Mouse (Mus musculus) liver, embryonic 12.5 days (tissue): ENCODE measurements around the gene Cdc6. TPM values are rescaled to one million over a fixed set of nuclear protein-coding genes. Genes with fewer than 3 reads are reported as not detected.

ENCODE experiments used
- ATAC-seq: fragments of 200-750 bp; cut with Nextera tagmentation; 2 replicates; pipeline ENCODE4 v1.8.0; 2017; ENCODE audit warnings: moderate number of reproducible peaks, mild to moderate bottlenecking, moderate library complexity
- H3K27ac ChIP-seq: fragments of 300-500 bp; sonication (generic); 2 replicates; pipeline ENCODE4 v1.5.1; 2016; ENCODE audit warnings: mild to moderate bottlenecking
- H3K27me3 ChIP-seq: fragments of 300-500 bp; sonication (generic); replicated peaks from 2 replicates; pipeline ENCODE4 v1.6.1; 2016; ENCODE audit warnings: mild to moderate bottlenecking, moderate library complexity
- H3K36me3 ChIP-seq: fragments of 300-500 bp; sonication (generic); 2 replicates; pipeline ENCODE4 v1.6.1; 2016; ENCODE audit warnings: mild to moderate bottlenecking, moderate library complexity
- H3K4me1 ChIP-seq: fragments of 300-500 bp; sonication (generic); 2 replicates; pipeline ENCODE4 v1.6.1; 2016
- H3K4me2 ChIP-seq: fragments of 300-500 bp; sonication (generic); 2 replicates; pipeline ENCODE4 v1.6.1; 2016; ENCODE audit warnings: mild to moderate bottlenecking, moderate library complexity
- H3K4me3 ChIP-seq: fragments of 300-500 bp; sonication (generic); 2 replicates; pipeline ENCODE4 v1.5.1; 2016; ENCODE audit warnings: mild to moderate bottlenecking, moderate library complexity
- H3K9ac ChIP-seq: fragments of 300-500 bp; sonication (generic); 2 replicates; pipeline ENCODE4 v1.6.1; 2016; ENCODE audit warnings: mild to moderate bottlenecking, moderate library complexity
- H3K9me3 ChIP-seq: fragments of 300-500 bp; sonication (generic); replicated peaks from 2 replicates; pipeline ENCODE4 v1.6.1; 2016; ENCODE audit warnings: mild to moderate bottlenecking, moderate library complexity
- WGBS: fragments of 180-500 bp; shearing (Covaris S2); methylation state at CpG from one replicate; pipeline ENCODE4 v1.1.7; 2016; ENCODE audit not compliant: insufficient replicate concordance; 5-methylcytosine and 5-hydroxymethylcytosine counted together
- polyA plus RNA-seq: library from polyadenylated mRNA; unstranded; fragments of >200 nt; fragmentation: Nextera tagmentation; extraction: Ambion mirVana; gene quantifications from 2 replicates; pipeline ENCODE4 v1.2.1, GENCODE M21; 2016

Gene Cdc6
- polyA plus RNA-seq, 1 experiment from 2014 or later, result 86.5 TPM

DNA sequence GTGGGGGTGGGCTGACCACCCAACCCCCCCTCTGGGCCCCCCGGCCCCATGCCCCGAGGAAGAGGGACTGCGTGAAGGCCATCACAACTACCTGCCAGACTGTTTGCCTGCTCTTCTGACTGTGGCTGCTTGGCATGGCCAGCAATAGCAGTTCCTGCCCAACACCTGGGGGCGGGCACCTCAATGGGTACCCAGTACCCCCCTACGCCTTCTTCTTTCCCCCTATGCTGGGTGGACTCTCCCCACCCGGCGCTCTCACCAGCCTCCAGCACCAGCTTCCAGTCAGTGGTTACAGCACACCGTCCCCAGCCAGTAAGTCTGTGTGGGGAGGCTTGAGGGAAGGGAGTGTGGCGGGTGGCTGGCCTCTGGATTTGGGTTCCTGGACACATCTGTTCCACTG lies 42.9 kb downstream of the Cdc6 start:
- H3K4me1 ChIP-seq, result peaks cover 79% of the 10 kb centered on the region
- no peak overlapping the region for H3K4me3 ChIP-seq
- no peak for ATAC-seq
- H3K27ac ChIP-seq, result no peak overlapping the region
- no peaks in the 10 kb centered on the region for H3K9me3 ChIP-seq
- no peak overlapping the region for H3K4me2 ChIP-seq
- WGBS, result 73% methylated on average over 9 of the region's 9 CpGs
- peaks cover 21% of the 10 kb centered on the region for H3K27me3 ChIP-seq
- H3K36me3 ChIP-seq, result peaks cover 7% of the 10 kb centered on the region; the same call in 1 of the 2 replicates
- H3K9ac ChIP-seq, result no peak overlapping the region

- 72% methylated on average over 16 of the region's 16 CpGs for WGBS
- no peak overlapping the region for H3K4me2 ChIP-seq
- no peaks in the 10 kb centered on the region for H3K9me3 ChIP-seq
- peaks cover 20% of the 10 kb centered on the region for H3K27me3 ChIP-seq
- H3K36me3 ChIP-seq, result peaks cover 7% of the 10 kb centered on the region; the same call in 1 of the 2 replicates
- no peak overlapping the region for H3K9ac ChIP-seq
- peaks cover 80% of the 10 kb centered on the region for H3K4me1 ChIP-seq
- peak overlapping the region; percentile 48 for H3K27ac ChIP-seq
- no peak for ATAC-seq
- H3K4me3 ChIP-seq, result no peak overlapping the region
These were observed 43.7 kb downstream of the Cdc6 start for GRCm38 (mm10) chr11:98951026-98951906.

DNA sequence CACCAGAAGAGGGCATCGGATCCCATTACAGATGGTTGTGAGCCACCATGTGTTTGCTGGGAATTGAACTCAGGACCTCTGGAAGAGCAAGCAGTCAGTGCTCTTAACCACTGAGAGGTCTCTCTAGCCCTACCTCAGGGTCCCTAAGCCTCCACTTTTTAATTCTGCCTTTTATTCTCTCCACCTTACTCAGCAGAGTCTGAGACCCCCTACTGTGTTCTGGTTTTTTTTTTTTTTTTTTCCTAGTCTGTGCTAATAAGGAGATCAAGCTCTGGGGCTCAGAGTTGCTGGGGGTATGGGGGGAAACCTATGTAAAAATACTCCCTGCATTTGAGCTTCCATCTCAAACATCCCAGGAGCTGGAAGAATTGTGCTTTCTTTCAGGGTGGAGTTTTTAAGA lies 44.5 kb downstream of the Cdc6 start:
- no peak overlapping the region for H3K4me2 ChIP-seq
- peaks cover 7% of the 10 kb centered on the region; the same call in 1 of the 2 replicates for H3K36me3 ChIP-seq
- H3K9me3 ChIP-seq, result no peaks in the 10 kb centered on the region
- peaks cover 80% of the 10 kb centered on the region for H3K4me1 ChIP-seq
- H3K27ac ChIP-seq, result 0 out of 2 replicates have a peak overlapping the region, but pooled peaks have one; percentile 14
- no peak overlapping the region for H3K9ac ChIP-seq
- ATAC-seq, result no peak
- no peak overlapping the region for H3K4me3 ChIP-seq
- peaks cover 20% of the 10 kb centered on the region for H3K27me3 ChIP-seq
- 78% methylated on average over 1 of the region's 1 CpGs for WGBS

GRCm38 (mm10) chr11:98952736-98953135 lies 45.1 kb downstream of the Cdc6 start:
- Histone ChIP-seq H3K9me3 (no peaks in the 10 kb centered on the region), H3K36me3 (peaks cover 7% of the 10 kb centered on the region; the same call in 1 of the 2 replicates), H3K4me3 (no peak overlapping the region), H3K4me2 (no peak overlapping the region), H3K27ac (peak overlapping the region; percentile 66; the same call in 1 of the 2 replicates), H3K27me3 (peaks cover 20% of the 10 kb centered on the region), H3K4me1 (peaks cover 73% of the 10 kb centered on the region), H3K9ac (no peak overlapping the region)
- no peak for ATAC-seq
- WGBS, result 35% methylated on average over 2 of the region's 2 CpGs

- no peak overlapping the region for H3K4me3 ChIP-seq
- peak; percentile 48 for ATAC-seq
- peaks cover 20% of the 10 kb centered on the region for H3K27me3 ChIP-seq
- 29% methylated on average over 2 of the region's 2 CpGs for WGBS
- no peaks in the 10 kb centered on the region for H3K9me3 ChIP-seq
- H3K9ac ChIP-seq, result no peak overlapping the region
- H3K27ac ChIP-seq, result peak overlapping the region; percentile 66; the same call in 1 of the 2 replicates
- peak overlapping the region; percentile 36; the same call in 1 of the 2 replicates for H3K4me2 ChIP-seq
- H3K4me1 ChIP-seq, result peaks cover 67% of the 10 kb centered on the region
- H3K36me3 ChIP-seq, result peaks cover 7% of the 10 kb centered on the region; the same call in 1 of the 2 replicates
These were observed 45.8 kb downstream of the Cdc6 start for GRCm38 (mm10) chr11:98953361-98953760.

- H3K4me2 ChIP-seq, result peak overlapping the region; percentile 36
- H3K4me3 ChIP-seq, result no peak overlapping the region
- peaks cover 7% of the 10 kb centered on the region; the same call in 1 of the 2 replicates for H3K36me3 ChIP-seq
- H3K27ac ChIP-seq, result peak overlapping the region; percentile 66; the same call in 1 of the 2 replicates
- ATAC-seq, result no peak
- peaks cover 20% of the 10 kb centered on the region for H3K27me3 ChIP-seq
- no peak overlapping the region; the same call in 1 of the 2 replicates for H3K9ac ChIP-seq
- no peaks in the 10 kb centered on the region for H3K9me3 ChIP-seq
- WGBS, result 24% methylated on average over 13 of the region's 13 CpGs
- peaks cover 64% of the 10 kb centered on the region for H3K4me1 ChIP-seq
These were observed 46.3 kb downstream of the Cdc6 start for GRCm38 (mm10) chr11:98953835-98954320.

DNA sequence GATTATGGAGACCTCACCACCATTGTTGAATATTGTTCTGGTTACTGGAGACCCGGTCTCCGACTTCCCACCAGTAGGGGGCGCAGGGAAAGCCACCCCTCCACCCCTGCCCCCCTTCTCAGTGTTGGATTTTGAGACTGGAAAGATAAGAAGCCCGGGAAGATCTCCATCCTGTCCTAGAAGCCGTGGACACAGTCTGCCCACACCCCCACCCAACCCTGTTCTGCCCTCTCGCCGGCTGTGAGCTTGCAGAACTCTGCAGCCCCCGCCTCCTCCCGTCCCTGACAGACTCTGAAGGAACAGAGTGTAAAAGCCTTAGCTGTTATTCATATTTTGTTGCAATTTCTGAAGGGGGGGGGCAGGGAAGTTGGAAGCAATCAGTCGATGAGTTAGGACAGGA lies 46.8 kb downstream of the Cdc6 start:
- 0 out of 2 replicates have a peak overlapping the region, but pooled peaks have one; percentile 20 for H3K9ac ChIP-seq
- ATAC-seq, result peak; percentile 36
- peaks cover 64% of the 10 kb centered on the region for H3K4me1 ChIP-seq
- peaks cover 19% of the 10 kb centered on the region for H3K27me3 ChIP-seq
- peak overlapping the region; percentile 36 for H3K4me2 ChIP-seq
- H3K4me3 ChIP-seq, result no peak overlapping the region
- H3K36me3 ChIP-seq, result peaks cover 7% of the 10 kb centered on the region; the same call in 1 of the 2 replicates
- peak overlapping the region; percentile 66 for H3K27ac ChIP-seq
- H3K9me3 ChIP-seq, result no peaks in the 10 kb centered on the region
- WGBS, result 11% methylated on average over 10 of the region's 10 CpGs

DNA sequence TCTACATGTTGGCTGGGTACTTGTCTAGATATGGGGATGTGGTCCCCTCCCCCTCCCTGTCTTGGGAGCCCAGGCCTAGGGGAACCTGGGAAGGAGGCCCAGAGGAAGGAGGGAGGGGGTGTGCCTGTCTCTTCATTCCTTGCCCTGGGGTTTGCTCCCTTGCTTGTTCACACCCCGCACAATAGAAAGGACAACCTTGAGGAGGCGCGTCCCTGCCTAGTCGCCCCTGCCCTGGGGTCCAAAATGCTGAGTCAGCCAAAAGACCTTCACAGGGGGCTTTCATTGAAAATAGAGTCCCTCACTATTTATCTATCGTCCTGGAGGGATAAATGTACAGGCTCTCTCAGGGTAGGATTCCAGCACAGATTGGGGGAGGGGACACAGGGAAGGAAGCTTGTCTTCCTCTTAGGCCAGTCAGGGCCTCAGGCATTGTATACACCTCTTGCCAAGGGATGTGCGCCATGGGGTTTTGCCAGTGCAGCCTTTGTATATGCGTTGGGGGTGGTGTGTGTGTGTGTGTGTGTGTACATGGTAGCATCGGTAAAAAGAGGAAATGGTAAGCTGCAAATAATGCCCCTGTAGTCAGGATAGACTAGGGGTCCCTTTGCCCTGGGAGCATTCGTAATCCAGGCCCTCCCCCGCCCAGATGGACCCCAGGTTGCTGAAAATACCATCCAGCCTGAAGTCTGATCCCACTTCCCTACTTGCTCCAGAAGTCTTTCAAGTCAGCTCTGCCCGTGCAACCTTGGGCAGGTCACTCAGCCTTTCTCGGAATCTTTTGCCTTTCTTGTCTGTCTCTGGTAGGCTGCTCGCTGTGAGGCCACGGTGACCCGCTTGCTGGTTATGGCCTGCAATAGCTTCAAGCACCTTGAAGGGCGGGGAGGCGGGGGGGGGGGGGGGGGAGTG lies 47.5 kb downstream of the Cdc6 start:
- Histone ChIP-seq H3K27me3 (peaks cover 15% of the 10 kb centered on the region), H3K4me2 (peak overlapping the region; percentile 36), H3K4me1 (peaks cover 67% of the 10 kb centered on the region), H3K9me3 (no peaks in the 10 kb centered on the region), H3K9ac (0 out of 2 replicates have a peak overlapping the region, but pooled peaks have one; percentile 20), H3K4me3 (no peak overlapping the region), H3K36me3 (peaks cover 7% of the 10 kb centered on the region; the same call in 1 of the 2 replicates), H3K27ac (peak overlapping the region; percentile 58)
- 30% methylated on average over 16 of the region's 17 CpGs for WGBS
- no peak for ATAC-seq

DNA sequence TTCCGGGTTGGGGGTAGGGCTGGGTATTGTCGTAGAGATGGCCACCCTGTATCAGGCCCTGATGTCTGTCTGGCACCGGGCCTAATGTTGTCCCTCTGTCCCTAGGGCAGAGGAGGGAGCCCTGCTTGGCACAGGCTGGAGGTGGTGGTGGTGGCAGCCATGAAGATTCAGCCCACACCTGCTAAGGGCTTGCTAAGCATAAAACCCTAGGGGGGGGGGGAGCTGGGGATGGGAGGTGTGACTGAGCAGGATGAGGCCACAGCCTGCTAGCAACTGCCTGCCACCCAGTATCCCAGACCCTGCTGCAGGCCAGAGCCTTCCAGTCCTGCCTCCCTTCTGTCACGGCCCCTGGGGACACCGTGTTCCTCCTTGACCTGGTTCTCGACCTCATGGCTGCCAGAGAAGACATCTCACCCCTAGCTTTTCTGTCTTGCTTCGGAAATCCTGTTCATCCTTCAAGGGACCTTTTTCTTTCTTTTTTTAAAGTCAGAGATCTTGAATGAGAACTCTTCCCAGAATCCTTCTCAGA lies 48.2 kb downstream of the Cdc6 start:
- peak overlapping the region; percentile 58; the same call in 1 of the 2 replicates for H3K27ac ChIP-seq
- peaks cover 75% of the 10 kb centered on the region for H3K4me1 ChIP-seq
- no peak overlapping the region for H3K4me2 ChIP-seq
- H3K4me3 ChIP-seq, result no peak overlapping the region
- no peak for ATAC-seq
- H3K9me3 ChIP-seq, result no peaks in the 10 kb centered on the region
- H3K36me3 ChIP-seq, result peaks cover 5% of the 10 kb centered on the region; the same call in 1 of the 2 replicates
- H3K27me3 ChIP-seq, result peaks cover 19% of the 10 kb centered on the region
- H3K9ac ChIP-seq, result no peak overlapping the region
- 54% methylated on average over 6 of the region's 7 CpGs for WGBS

GRCm38 (mm10) chr11:98956340-98956739 lies 48.7 kb downstream of the Cdc6 start:
- H3K4me3 ChIP-seq, result no peak overlapping the region
- H3K27me3 ChIP-seq, result peaks cover 24% of the 10 kb centered on the region
- no peaks in the 10 kb centered on the region for H3K9me3 ChIP-seq
- H3K9ac ChIP-seq, result no peak overlapping the region
- no peak for ATAC-seq
- peaks cover 5% of the 10 kb centered on the region; the same call in 1 of the 2 replicates for H3K36me3 ChIP-seq
- no peak overlapping the region for H3K27ac ChIP-seq
- no peak overlapping the region for H3K4me2 ChIP-seq
- 60% methylated on average over 10 of the region's 10 CpGs for WGBS
- H3K4me1 ChIP-seq, result peaks cover 75% of the 10 kb centered on the region
